Mouse (Mus musculus) lung, adult 2 months (tissue): Measurements from ENCODE around the gene Rnf220.

Experiments used
- CTCF ChIP-seq: fragments of 200-500 bp; IDR thresholded peaks from 2 replicates; pipeline ENCODE4 v1.5.1; 2011; ENCODE audit warnings: mild to moderate bottlenecking, low read length, control low read depth; ENCODE audit not compliant: insufficient read depth
- POLR2A ChIP-seq: fragments of 200-500 bp; IDR thresholded peaks from 2 replicates; pipeline ENCODE4 v1.6.1; 2011; ENCODE audit warnings: low read depth, mild to moderate bottlenecking, control low read depth, low read length, borderline replicate concordance; ENCODE audit errors: extremely low read depth

- TF ChIP-seq CTCF (no peak), POLR2A (no peak)
Measured at GRCm38 (mm10) chr4:117380558-117380935, 116.3 kb downstream of the Rnf220 start.
